Mouse (Mus musculus): ENCODE data around the gene Kmt2a.

Gene Kmt2a

GRCm38 (mm10) chr9:44836439-44836838 lies 44.7 kb downstream of the Kmt2a start:
- in situ Hi-C loops (cut with MboI; ENCODE audit: low pct_unique_long_range_greater_than_20kb in 1 of 2, low sequenced_read_pairs in 2 of 2, unreplicated experiment in 1 of 2) = no loop called here

- in situ Hi-C loops (cut with MboI; ENCODE audit: low pct_unique_long_range_greater_than_20kb in 1 of 2, low sequenced_read_pairs in 2 of 2, unreplicated experiment in 1 of 2) = no loop called here
These were observed 48.7 kb downstream of the Kmt2a start for GRCm38 (mm10) chr9:44832356-44832755.

GRCm38 (mm10) chr9:44830506-44830905 lies 50.6 kb downstream of the Kmt2a start:
- in situ Hi-C loops (cut with MboI; ENCODE audit: low pct_unique_long_range_greater_than_20kb in 1 of 2, low sequenced_read_pairs in 2 of 2, unreplicated experiment in 1 of 2) = no loop called here

- in situ Hi-C loops (cut with MboI; ENCODE audit: low pct_unique_long_range_greater_than_20kb in 1 of 2, low sequenced_read_pairs in 2 of 2, unreplicated experiment in 1 of 2) = no loop called here
These were observed 52.2 kb downstream of the Kmt2a start for GRCm38 (mm10) chr9:44828944-44829343.

GRCm38 (mm10) chr9:44826660-44827059 lies 54.4 kb downstream of the Kmt2a start:
- in situ Hi-C loops (cut with MboI; ENCODE audit: low pct_unique_long_range_greater_than_20kb in 1 of 2, low sequenced_read_pairs in 2 of 2, unreplicated experiment in 1 of 2) = no loop called here

GRCm38 (mm10) chr9:44819920-44820827 lies 60.9 kb downstream of the Kmt2a start:
- in situ Hi-C loops (cut with MboI; ENCODE audit: low pct_unique_long_range_greater_than_20kb in 1 of 2, low sequenced_read_pairs in 2 of 2, unreplicated experiment in 1 of 2) = no loop called here

GRCm38 (mm10) chr9:44817522-44817921 lies 63.6 kb downstream of the Kmt2a start:
- in situ Hi-C loops (cut with MboI; ENCODE audit: low pct_unique_long_range_greater_than_20kb in 1 of 2, low sequenced_read_pairs in 2 of 2, unreplicated experiment in 1 of 2) = no loop called here

GRCm38 (mm10) chr9:44814179-44814578 lies 66.9 kb downstream of the Kmt2a start:
- in situ Hi-C loops (cut with MboI; ENCODE audit: low pct_unique_long_range_greater_than_20kb in 1 of 2, low sequenced_read_pairs in 2 of 2, unreplicated experiment in 1 of 2) = no loop called here

GRCm38 (mm10) chr9:44810316-44810715 lies 70.8 kb downstream of the Kmt2a start:
- in situ Hi-C loops (cut with MboI; ENCODE audit: low pct_unique_long_range_greater_than_20kb in 1 of 2, low sequenced_read_pairs in 2 of 2, unreplicated experiment in 1 of 2) = no loop called here

- in situ Hi-C loops (cut with MboI; ENCODE audit: low pct_unique_long_range_greater_than_20kb in 1 of 2, low sequenced_read_pairs in 2 of 2, unreplicated experiment in 1 of 2) = no loop called here
These were observed 73.3 kb downstream of the Kmt2a start for GRCm38 (mm10) chr9:44807778-44808177.

GRCm38 (mm10) chr9:44807141-44807540 lies 74.0 kb downstream of the Kmt2a start:
- in situ Hi-C loops (cut with MboI; ENCODE audit: low pct_unique_long_range_greater_than_20kb in 1 of 2, low sequenced_read_pairs in 2 of 2, unreplicated experiment in 1 of 2) = no loop called here

GRCm38 (mm10) chr9:44805536-44805935 lies 75.6 kb downstream of the Kmt2a start:
- in situ Hi-C loops (cut with MboI; ENCODE audit: low pct_unique_long_range_greater_than_20kb in 1 of 2, low sequenced_read_pairs in 2 of 2, unreplicated experiment in 1 of 2) = no loop called here

GRCm38 (mm10) chr9:44804678-44805077 lies 76.4 kb downstream of the Kmt2a start:
- in situ Hi-C loops (cut with MboI; ENCODE audit: low pct_unique_long_range_greater_than_20kb in 1 of 2, low sequenced_read_pairs in 2 of 2, unreplicated experiment in 1 of 2) = no loop called here

GRCm38 (mm10) chr9:44802808-44803450 lies 78.2 kb downstream of the Kmt2a start, which contains the start of gene Ttc36:
Ttc36 (minus strand) TSS chr9:44803072.
- in situ Hi-C loops (cut with MboI; ENCODE audit: low pct_unique_long_range_greater_than_20kb in 1 of 2, low sequenced_read_pairs in 2 of 2, unreplicated experiment in 1 of 2) = no loop called here

GRCm38 (mm10) chr9:44801669-44802068 lies 79.4 kb downstream of the Kmt2a start:
- in situ Hi-C loops (cut with MboI; ENCODE audit: low pct_unique_long_range_greater_than_20kb in 1 of 2, low sequenced_read_pairs in 2 of 2, unreplicated experiment in 1 of 2) = no loop called here

- in situ Hi-C loops (cut with MboI; ENCODE audit: low pct_unique_long_range_greater_than_20kb in 1 of 2, low sequenced_read_pairs in 2 of 2, unreplicated experiment in 1 of 2) = no loop called here
These were observed 81.2 kb downstream of the Kmt2a start for GRCm38 (mm10) chr9:44799958-44800324.

- in situ Hi-C loops (cut with MboI; ENCODE audit: low pct_unique_long_range_greater_than_20kb in 1 of 2, low sequenced_read_pairs in 2 of 2, unreplicated experiment in 1 of 2) = no loop called here
These were observed 81.8 kb downstream of the Kmt2a start, which contains the start of gene Tmem25 for GRCm38 (mm10) chr9:44799102-44799957. Tmem25 (minus strand) TSS chr9:44799307.

- in situ Hi-C loops (cut with MboI; ENCODE audit: low pct_unique_long_range_greater_than_20kb in 1 of 2, low sequenced_read_pairs in 2 of 2, unreplicated experiment in 1 of 2) = no loop called here
These were observed 82.8 kb downstream of the Kmt2a start for GRCm38 (mm10) chr9:44798298-44798697.

GRCm38 (mm10) chr9:44792842-44793241 lies 88.3 kb downstream of the Kmt2a start:
- in situ Hi-C loops (cut with MboI; ENCODE audit: low pct_unique_long_range_greater_than_20kb in 1 of 2, low sequenced_read_pairs in 2 of 2, unreplicated experiment in 1 of 2) = no loop called here

Data from mouse embryonic stem cell (cell line).